In the genomic region with DNA sequence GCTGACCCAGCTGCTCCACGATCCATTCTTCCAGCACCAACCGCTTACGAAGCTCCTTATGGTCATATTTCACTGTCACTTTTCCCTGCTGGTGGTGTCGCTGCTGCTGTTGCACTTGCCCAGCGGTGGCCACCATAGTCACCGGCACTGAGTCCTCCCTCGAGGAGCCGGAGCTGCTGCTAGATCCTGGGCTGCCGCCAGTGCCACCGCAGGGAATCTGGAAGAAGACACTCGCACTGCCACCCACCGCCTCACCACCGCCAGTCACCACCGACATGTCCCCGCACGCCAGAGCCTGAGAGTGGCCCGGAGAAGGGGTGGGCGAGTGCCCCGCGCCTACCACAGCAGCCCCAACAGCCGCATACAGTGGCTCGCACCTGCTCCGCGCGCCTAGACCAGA, we compare ENCODE assay signal across 21 mouse cellular contexts.
DNase-seq lines count a peak whose midpoint lies in the region; ATAC-seq and TF ChIP-seq lines count a peak whose summit lies in the region.
"Had no signal": no experiment of that assay in that cellular context is flagged by ENCODE, and none has a peak within 500 bp of the region (broad histone marks: within the 10 kb centered on the region; RNA-seq: fewer than 3 reads in every experiment).

No protein-coding gene starts in this region.

- H3K9ac ChIP-seq in ES-E14 (ENCODE audit: insufficient read depth, low read depth, low read length, poor library complexity, severe bottlenecking) = peak overlapping the region; percentile 46; the same call in 1 of the 2 replicates
- no peak overlapping the region for H3K9ac ChIP-seq in forebrain, embryonic 11.5 days (ENCODE audit: low read length)
- H3K9ac ChIP-seq: forebrain, postnatal 0 days; heart, embryonic 13.5 days; liver, embryonic 12.5 days; lung, embryonic 15.5 days; neural tube, embryonic 12.5 days had no signal

- no peaks in the 10 kb centered on the region for H3K36me3 ChIP-seq in ES-E14 (ENCODE audit: control insufficient read depth, insufficient read depth, low read length, poor library complexity, severe bottlenecking)
- H3K36me3 ChIP-seq in forebrain, embryonic 11.5 days (ENCODE audit: control insufficient read depth, insufficient read depth, low read length) = no peaks in the 10 kb centered on the region; the same call in 1 of the 2 replicates

- H3K9me3 ChIP-seq in ES-E14 (ENCODE audit: control insufficient read depth, insufficient read depth, low read depth, low read length) = no peaks in the 10 kb centered on the region
- no peaks in the 10 kb centered on the region for H3K9me3 ChIP-seq in forebrain, embryonic 11.5 days (ENCODE audit: control insufficient read depth, low read length)
- H3K9me3 ChIP-seq: embryonic facial prominence, embryonic 10.5 days; heart, embryonic 13.5 days; limb, embryonic 10.5 days; liver, embryonic 12.5 days; lung, embryonic 15.5 days; neural tube, embryonic 12.5 days had no signal

- peak; percentile 19 for DNase-seq in cerebellum, adult 8-10 months
- DNase-seq in cerebellum, adult 11-12 months = no peak
- DNase-seq in left cerebral cortex, postnatal 4 days = peak; percentile 55
- DNase-seq in left cerebral cortex, adult 11 months (ENCODE audit: low spot score) = no peak
- DNase-seq in ES-E14 (ENCODE audit: low read depth, low spot score) = no peak
- peak; percentile 27 to 44 for DNase-seq in cerebellum, postnatal 36 days
- DNase-seq in forebrain, embryonic 11.5 days (ENCODE audit: low spot score) = no peak
- DNase-seq: adrenal gland, postnatal 14 days; forebrain, postnatal 0 days; kidney, adult 11 months; kidney, postnatal 10 days; layer of hippocampus, adult 9-11 months; thymus, postnatal 25 days had no signal

- no peak for ATAC-seq in forebrain, embryonic 11.5 days (replicated peaks; ENCODE audit: low FRiP score)
- ATAC-seq: forebrain, postnatal 0 days; liver, embryonic 12.5 days had no signal

- peaks cover 0 to 2% of the 10 kb centered on the region in 2 experiments; a peak in 1 of 4 replicates for H3K4me1 ChIP-seq in ES-E14 (ENCODE audit: control insufficient read depth in 2 of 2, insufficient read depth in 2 of 2, low read length in 2 of 2, poor library complexity in 1 of 2)
- no peaks in the 10 kb centered on the region for H3K4me1 ChIP-seq in forebrain, embryonic 11.5 days (replicated peaks; ENCODE audit: control insufficient read depth, insufficient read depth, low read length)
- H3K4me1 ChIP-seq: heart, embryonic 13.5 days; limb, embryonic 10.5 days; liver, embryonic 12.5 days; lung, embryonic 15.5 days; neural tube, embryonic 12.5 days had no signal

- in situ Hi-C loops in ES-E14 (cut with MboI; ENCODE audit: low sequenced_read_pairs in 2 of 2, unreplicated experiment in 2 of 2) = no loop called here

- H3K4me3 ChIP-seq in ES-E14 (ENCODE audit: insufficient read depth in 1 of 2, low read depth in 1 of 2, low read length in 2 of 2, poor library complexity in 1 of 2, severe bottlenecking in 1 of 2) = peak overlapping the region; percentile 52 to 56
- H3K4me3 ChIP-seq in forebrain, embryonic 11.5 days (ENCODE audit: low read depth, low read length) = no peak overlapping the region
- H3K4me3 ChIP-seq: embryonic facial prominence, embryonic 10.5 days; erythroblast, embryonic 14.5 days; heart, embryonic 13.5 days; limb, embryonic 10.5 days; liver, embryonic 12.5 days; lung, embryonic 15.5 days; neural tube, embryonic 12.5 days had no signal

- no peak overlapping the region for H3K4me2 ChIP-seq in forebrain, embryonic 11.5 days (ENCODE audit: low read depth, low read length, severe bottlenecking)
- H3K4me2 ChIP-seq: heart, embryonic 13.5 days; liver, embryonic 12.5 days; lung, embryonic 15.5 days; neural tube, embryonic 12.5 days had no signal

- no peak overlapping the region for H3K27ac ChIP-seq in ES-E14 (ENCODE audit: insufficient read depth, low read depth, low read length, poor library complexity, severe bottlenecking)
- no peak overlapping the region for H3K27ac ChIP-seq in forebrain, embryonic 11.5 days (ENCODE audit: low read depth, low read length)
- H3K27ac ChIP-seq: embryonic facial prominence, embryonic 10.5 days; heart, embryonic 13.5 days; limb, embryonic 10.5 days; liver, embryonic 12.5 days; lung, embryonic 15.5 days; neural tube, embryonic 12.5 days; stomach, postnatal 0 days had no signal

- 75% methylated on average over 25 of the region's 25 CpGs for WGBS in forebrain, embryonic 11.5 days

- intact Hi-C loops in left cerebral cortex, postnatal 4 days (cut with DNase I) = no loop called here

- no peaks in the 10 kb centered on the region for H3K27me3 ChIP-seq in forebrain, embryonic 11.5 days (ENCODE audit: control insufficient read depth, insufficient read depth, low read length)
- H3K27me3 ChIP-seq: heart, embryonic 13.5 days; liver, embryonic 12.5 days; lung, embryonic 15.5 days; neural tube, embryonic 12.5 days had no signal

TF ChIP-seq in ES-E14, 5 proteins besides CTCF, POLR2A, EP300 and RAD21:
- TF ChIP-seq ZC3H11A (IDR thresholded peaks at IDR 0.05; ENCODE audit: borderline replicate concordance, low read depth, low read length) (no peak), ZNF384 (IDR thresholded peaks at IDR 0.05; ENCODE audit: low read depth, low read length) (no peak), MAFK (IDR thresholded peaks at IDR 0.05; ENCODE audit: insufficient read depth, low read depth, low read length) (no peak), HCFC1 (IDR thresholded peaks at IDR 0.05; ENCODE audit: borderline replicate concordance, insufficient read depth, low read length) (no peak), CHD2 (IDR thresholded peaks at IDR 0.05; ENCODE audit: low read depth, low read length) (no peak)

Comparison
In these comparisons a context has a peak if more than half of its experiments do, and no peak if none do; other contexts are left out.
1. DNase-seq: peak in cerebellum, adult 8-10 months (single experiment), left cerebral cortex, postnatal 4 days (single experiment) and cerebellum, postnatal 36 days (2 of 2); none in cerebellum, adult 11-12 months (single experiment), left cerebral cortex, adult 11 months (single experiment), ES-E14 (single experiment) and forebrain, embryonic 11.5 days (single experiment).